Mouse (Mus musculus): ENCODE data around the gene Axin1. TPM values are rescaled to one million over a fixed set of nuclear protein-coding genes. Genes with fewer than 3 reads are reported as not detected.
A peak's percentile ranks its signal among the peaks of the same experiment; 100 is the strongest.

The Axin1 gene
- total RNA-seq, 2 experiments from 2014 or later = 25.9 to 29.7 TPM

DNA sequence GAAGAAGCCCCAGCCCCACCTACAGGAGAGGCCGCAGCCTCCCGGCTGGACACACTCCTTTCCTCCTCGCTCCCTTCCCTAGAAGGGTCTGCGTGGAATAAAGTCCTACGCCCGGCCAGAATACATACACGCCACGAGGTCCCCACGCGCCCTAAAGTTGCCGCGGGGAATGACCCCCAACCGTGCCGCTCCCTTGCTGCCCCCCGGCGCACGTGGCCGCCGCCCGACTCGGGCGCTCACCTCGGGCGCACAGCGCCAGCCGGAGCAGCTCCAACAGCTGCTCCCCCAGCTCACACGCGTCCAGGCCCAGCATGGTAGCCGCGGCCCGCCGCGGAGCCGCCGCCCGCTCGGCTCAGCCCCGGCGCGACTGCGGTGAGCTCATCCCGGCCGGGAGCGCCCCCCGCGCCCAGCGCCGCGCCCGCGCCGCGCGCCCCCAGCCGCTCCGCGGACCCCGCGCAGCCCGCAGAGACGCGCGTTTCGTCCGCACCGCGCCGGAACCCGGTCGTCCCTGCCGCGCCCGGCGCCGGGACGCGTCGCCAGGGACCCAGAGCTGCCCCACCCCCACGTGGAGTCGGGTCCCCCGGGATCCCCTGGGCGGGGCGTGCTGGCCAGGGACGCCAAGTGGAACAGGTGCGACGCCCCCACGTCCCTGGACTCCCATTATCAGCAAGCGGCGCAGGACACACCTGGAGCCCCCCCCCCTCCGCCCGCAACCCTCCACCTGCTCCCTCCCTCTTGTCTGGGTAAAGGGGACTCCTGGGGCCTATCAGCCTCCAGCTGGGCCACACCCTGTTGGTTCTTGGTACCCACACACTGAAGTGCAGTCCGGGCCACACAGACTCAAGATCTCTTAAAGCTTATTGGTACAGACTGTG, 62.6 kb downstream of the Axin1 start:
- intact Hi-C loops (cut with DNase I) = no loop called here
- H3K4me3 ChIP-seq = peak overlapping the region; percentile 70
- peak overlapping the region; percentile 78 for H3K27ac ChIP-seq
- TF ChIP-seq CTCF (IDR thresholded peaks at IDR 0.05) = no peak
- DNase-seq (ENCODE audit: extremely low spot score in 1 of 2, low spot score in 2 of 2) = peak; percentile 31 to 41

DNA sequence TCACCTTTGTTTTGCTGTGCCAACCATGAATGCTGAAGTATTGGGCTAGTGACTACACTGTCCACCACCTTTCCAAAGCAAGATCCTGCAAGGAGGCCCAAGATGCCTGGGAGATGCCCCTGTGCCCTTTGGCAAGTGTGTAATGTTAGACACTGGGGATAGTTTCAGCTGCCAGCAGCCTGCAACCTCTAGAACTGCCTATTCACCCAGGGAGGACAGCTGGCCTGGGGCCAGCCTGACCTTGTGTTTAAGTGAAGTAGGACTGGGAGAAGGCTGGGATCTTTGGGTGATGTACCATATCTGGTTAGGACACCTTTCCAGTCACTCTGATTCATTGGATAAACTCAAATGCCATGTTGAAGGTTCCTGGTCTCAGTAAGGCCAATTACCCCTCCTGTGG, 63.5 kb downstream of the Axin1 start:
- DNase-seq (ENCODE audit: extremely low spot score in 1 of 2, low spot score in 2 of 2) = no peak
- Histone ChIP-seq H3K4me3 (no peak overlapping the region), H3K27ac (peak overlapping the region; percentile 18; the same call in 1 of the 2 replicates)
- TF ChIP-seq CTCF (IDR thresholded peaks at IDR 0.05) = no peak
- intact Hi-C loops (cut with DNase I) = loop anchor here (2.0 kb wide), 1 partner anchor 43 kb away; the partner anchor contains the start of gene Fam234a

- intact Hi-C loops (cut with DNase I) = loop anchor here (2.0 kb wide), 1 partner anchor 42 kb away; the partner anchor contains the start of gene Fam234a
- Histone ChIP-seq H3K27ac (peak within 1 kb of the TSS; percentile 73), H3K4me3 (peak within 1 kb of the TSS; percentile 63)
- DNase-seq (ENCODE audit: extremely low spot score in 1 of 2, low spot score in 2 of 2) = peak; percentile 35 to 39
- no peak for TF ChIP-seq CTCF (IDR thresholded peaks at IDR 0.05)
Measured at GRCm38 (mm10) chr17:26202737-26203136, 64.2 kb downstream of the Axin1 start, which contains the start of gene Rgs11. Gene Rgs11, plus strand, starts transcription at chr17:26202951.

DNA sequence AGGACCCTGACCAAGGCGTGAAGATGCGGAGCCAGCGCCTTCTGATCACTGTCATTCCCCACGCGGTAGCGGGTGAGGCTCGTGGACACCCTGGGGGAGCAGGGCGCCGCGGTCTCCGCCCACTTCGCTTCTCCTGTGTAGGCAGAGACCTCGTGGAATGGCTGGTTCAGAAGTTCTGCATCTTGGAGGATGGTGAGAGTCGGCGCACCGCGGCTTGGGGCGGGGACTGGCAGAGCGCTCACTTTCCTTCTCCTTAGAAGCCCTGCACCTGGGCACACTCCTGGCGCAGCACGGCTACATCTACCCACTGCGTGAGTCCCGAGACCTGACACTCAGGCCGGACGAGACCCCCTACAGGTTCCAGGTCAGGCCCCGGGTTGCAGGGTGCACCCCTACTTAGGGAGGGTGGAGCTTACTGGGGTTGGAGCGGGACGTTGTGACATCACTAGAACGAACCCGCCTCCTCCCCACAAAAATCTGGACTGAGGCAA, 64.9 kb downstream of the Axin1 start:
- intact Hi-C loops (cut with DNase I) = loop anchor here (2.0 kb wide), 1 partner anchor 41 kb away; the partner anchor contains the start of gene Fam234a
- no peak for TF ChIP-seq CTCF (IDR thresholded peaks at IDR 0.05)
- peak overlapping the region; percentile 63 for H3K4me3 ChIP-seq
- peak overlapping the region; percentile 73 for H3K27ac ChIP-seq
- DNase-seq (ENCODE audit: extremely low spot score in 1 of 2, low spot score in 2 of 2) = peak; percentile 63 to 65

DNA sequence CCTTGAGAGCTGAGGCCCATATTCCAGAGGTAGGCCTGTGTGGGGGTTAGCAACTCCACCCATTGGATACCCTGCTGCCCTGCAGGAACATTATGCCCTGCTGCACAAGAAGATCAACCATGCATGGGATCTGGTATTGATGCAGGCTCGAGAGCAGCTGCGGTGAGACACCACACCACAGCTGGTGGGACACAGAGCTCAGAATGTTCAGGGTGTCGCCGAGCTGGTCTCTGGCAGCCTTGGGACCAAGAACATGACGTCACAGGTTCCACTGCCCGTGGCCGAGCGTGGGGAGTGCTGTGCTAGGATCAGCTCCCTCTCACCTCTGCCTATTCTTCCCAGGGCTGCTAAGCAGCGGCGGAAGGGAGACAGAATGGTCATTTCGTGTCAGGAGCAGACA, 66.3 kb downstream of the Axin1 start:
- intact Hi-C loops (cut with DNase I) = no loop called here
- TF ChIP-seq CTCF (IDR thresholded peaks at IDR 0.05) = no peak
- Histone ChIP-seq H3K27ac (no peak overlapping the region), H3K4me3 (no peak overlapping the region)
- no peak for DNase-seq (ENCODE audit: extremely low spot score in 1 of 2, low spot score in 2 of 2)

GRCm38 (mm10) chr17:26206392-26206791, 67.9 kb downstream of the Axin1 start:
- no peak for TF ChIP-seq CTCF (IDR thresholded peaks at IDR 0.05)
- intact Hi-C loops (cut with DNase I) = no loop called here

GRCm38 (mm10) chr17:26207686-26208085, 69.2 kb downstream of the Axin1 start, which contains the start of gene Arhgdig:
Gene Arhgdig, minus strand, starts transcription at chr17:26207786.
- intact Hi-C loops (cut with DNase I) = no loop called here
- Histone ChIP-seq H3K27ac (no peak within 1 kb of the TSS), H3K4me3 (no peak within 1 kb of the TSS)
- no peak for DNase-seq (ENCODE audit: extremely low spot score in 1 of 2, low spot score in 2 of 2)
- no peak for TF ChIP-seq CTCF (IDR thresholded peaks at IDR 0.05)

More at GRCm38 (mm10) chr17:26206392-26206791, 67.9 kb downstream of the Axin1 start:
- H3K27ac ChIP-seq = no peak overlapping the region
- DNase-seq (ENCODE audit: extremely low spot score in 1 of 2, low spot score in 2 of 2) = no peak
- no peak overlapping the region for H3K4me3 ChIP-seq

GRCm38 (mm10) chr17:26212241-26212640, 73.8 kb downstream of the Axin1 start:
- no peak for DNase-seq (ENCODE audit: extremely low spot score in 1 of 2, low spot score in 2 of 2)
- no peak overlapping the region for H3K27ac ChIP-seq
- no peak for TF ChIP-seq CTCF (IDR thresholded peaks at IDR 0.05)
- H3K4me3 ChIP-seq = no peak overlapping the region
- intact Hi-C loops (cut with DNase I) = no loop called here

DNA sequence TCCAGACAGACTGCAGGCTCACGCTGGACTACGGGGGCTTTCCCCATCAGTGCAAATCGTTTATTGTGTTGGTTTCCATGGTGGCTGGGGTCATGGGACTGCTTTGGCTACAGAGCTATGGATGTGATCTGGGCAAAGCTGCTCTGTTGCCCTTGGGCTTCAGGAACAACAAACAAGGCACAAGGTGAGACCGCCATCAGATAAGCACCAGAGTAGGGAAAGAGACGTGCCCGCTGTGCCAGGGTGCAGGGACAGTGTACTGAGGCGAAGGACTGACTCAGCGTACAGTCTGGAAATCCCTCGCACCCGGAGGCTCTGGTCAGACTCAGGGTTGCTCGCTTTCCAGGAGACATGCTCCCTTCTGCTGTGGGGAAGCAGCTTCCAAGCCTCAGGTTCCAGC, 74.2 kb downstream of the Axin1 start:
- intact Hi-C loops (cut with DNase I) = no loop called here
- H3K4me3 ChIP-seq = no peak overlapping the region
- TF ChIP-seq CTCF (IDR thresholded peaks at IDR 0.05) = no peak
- DNase-seq (ENCODE audit: extremely low spot score in 1 of 2, low spot score in 2 of 2) = no peak
- H3K27ac ChIP-seq = no peak overlapping the region

DNA sequence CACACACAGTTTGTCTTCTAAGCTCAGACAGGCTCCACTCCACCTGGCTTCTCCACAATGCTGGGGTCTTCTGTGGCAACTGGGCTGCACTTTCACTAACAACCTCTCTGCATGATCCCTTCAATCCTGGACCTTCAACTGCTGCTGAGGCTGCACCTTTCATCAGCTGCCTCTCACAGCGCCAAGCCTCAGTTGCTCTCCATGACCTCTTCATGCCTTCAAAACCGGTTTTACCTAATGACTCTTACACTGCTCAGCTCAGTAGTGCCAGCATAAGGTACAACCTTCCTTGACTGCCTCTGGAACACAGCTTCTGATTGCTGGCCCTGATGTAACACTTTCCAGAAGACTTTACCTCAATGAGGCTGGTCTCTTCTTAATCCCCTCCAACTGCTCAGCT, 83.0 kb downstream of the Axin1 start:
- DNase-seq (ENCODE audit: extremely low spot score in 1 of 2, low spot score in 2 of 2) = no peak
- Histone ChIP-seq H3K27ac (no peak overlapping the region), H3K4me3 (no peak overlapping the region)
- intact Hi-C loops (cut with DNase I) = no loop called here
- no peak for TF ChIP-seq CTCF (IDR thresholded peaks at IDR 0.05)

GRCm38 (mm10) chr17:26225150-26225549, 86.7 kb downstream of the Axin1 start:
- Histone ChIP-seq H3K27ac (no peak overlapping the region), H3K4me3 (no peak overlapping the region)
- intact Hi-C loops (cut with DNase I) = no loop called here
- DNase-seq (ENCODE audit: extremely low spot score in 1 of 2, low spot score in 2 of 2) = no peak
- no peak for TF ChIP-seq CTCF (IDR thresholded peaks at IDR 0.05)

GRCm38 (mm10) chr17:26229776-26230175, 91.3 kb downstream of the Axin1 start:
- intact Hi-C loops (cut with DNase I) = no loop called here
- Histone ChIP-seq H3K4me3 (no peak overlapping the region), H3K27ac (no peak overlapping the region)
- DNase-seq (ENCODE audit: extremely low spot score in 1 of 2, low spot score in 2 of 2) = no peak
- no peak for TF ChIP-seq CTCF (IDR thresholded peaks at IDR 0.05)

Measured in left cerebral cortex, adult 2 months (tissue).